Mouse (Mus musculus) midbrain, embryonic 14.5 days (tissue): ENCODE data around the gene Hkdc1. TPM values are rescaled to one million over a fixed set of nuclear protein-coding genes. Genes with fewer than 3 reads are reported as not detected.
A peak's percentile ranks its signal among the peaks of the same experiment; 100 is the strongest.

Experiments used
- ATAC-seq: fragments of 200-750 bp; cut with Nextera tagmentation; 2 replicates; pipeline ENCODE4 v1.8.0; 2017; ENCODE audit warnings: moderate number of reproducible peaks, moderate library complexity; ENCODE audit not compliant: low FRiP score, low TSS enrichment
- DNase-seq: peaks from one replicate; pipeline ENCODE4 v3.0.0-alpha.2; 2015
- H3K27ac ChIP-seq: fragments of 300-500 bp; sonication (generic); replicated peaks from 2 replicates; pipeline ENCODE4 v1.5.1; 2014; ENCODE audit warnings: mild to moderate bottlenecking, low read depth, low read length, moderate library complexity
- H3K27me3 ChIP-seq: fragments of 300-500 bp; sonication (generic); 2 replicates; pipeline ENCODE4 v1.6.1; 2014; ENCODE audit warnings: low read length, control low read depth, mixed read lengths; ENCODE audit not compliant: control insufficient read depth, insufficient read depth
- H3K36me3 ChIP-seq: fragments of 300-500 bp; sonication (generic); 2 replicates; pipeline ENCODE4 v1.6.1; 2014; ENCODE audit warnings: low read length, control low read depth; ENCODE audit not compliant: control insufficient read depth, insufficient read depth
- H3K4me1 ChIP-seq: fragments of 300-500 bp; sonication (generic); 2 replicates; pipeline ENCODE4 v1.6.1; 2014; ENCODE audit warnings: mild to moderate bottlenecking, antibody characterized with exemption, low read length, control low read depth; ENCODE audit not compliant: control insufficient read depth, insufficient read depth
- H3K4me2 ChIP-seq: fragments of 300-500 bp; sonication (generic); 2 replicates; pipeline ENCODE4 v1.6.1; 2014; ENCODE audit warnings: mild to moderate bottlenecking, low read length, moderate library complexity
- H3K4me3 ChIP-seq: fragments of 300-500 bp; sonication (generic); replicated peaks from 2 replicates; pipeline ENCODE4 v1.5.1; 2014; ENCODE audit warnings: low read depth, low read length
- H3K9ac ChIP-seq: fragments of 300-500 bp; sonication (generic); replicated peaks from 2 replicates; pipeline ENCODE4 v1.6.1; 2014; ENCODE audit warnings: mild to moderate bottlenecking, low read length, moderate library complexity
- H3K9me3 ChIP-seq: fragments of 300-500 bp; sonication (generic); 2 replicates; pipeline ENCODE4 v1.6.1; 2016; ENCODE audit warnings: low read length, control low read depth, mixed read lengths; ENCODE audit not compliant: control insufficient read depth
- WGBS: fragments of 180-500 bp; shearing (Covaris S2); extraction: QIAGEN DNeasy Blood & Tissue Kit; methylation state at CpG from one replicate; pipeline ENCODE4 v1.1.7; 2014; 5-methylcytosine and 5-hydroxymethylcytosine counted together
- polyA plus RNA-seq: library from polyadenylated mRNA; unstranded; fragments of >200 nt; fragmentation: Nextera tagmentation; extraction: Ambion mirVana; gene quantifications from 2 replicates; pipeline ENCODE4 v1.2.1, GENCODE M21; 2014

Gene Hkdc1
- polyA plus RNA-seq, 1 experiment from 2014 or later: 0.29 TPM

DNA sequence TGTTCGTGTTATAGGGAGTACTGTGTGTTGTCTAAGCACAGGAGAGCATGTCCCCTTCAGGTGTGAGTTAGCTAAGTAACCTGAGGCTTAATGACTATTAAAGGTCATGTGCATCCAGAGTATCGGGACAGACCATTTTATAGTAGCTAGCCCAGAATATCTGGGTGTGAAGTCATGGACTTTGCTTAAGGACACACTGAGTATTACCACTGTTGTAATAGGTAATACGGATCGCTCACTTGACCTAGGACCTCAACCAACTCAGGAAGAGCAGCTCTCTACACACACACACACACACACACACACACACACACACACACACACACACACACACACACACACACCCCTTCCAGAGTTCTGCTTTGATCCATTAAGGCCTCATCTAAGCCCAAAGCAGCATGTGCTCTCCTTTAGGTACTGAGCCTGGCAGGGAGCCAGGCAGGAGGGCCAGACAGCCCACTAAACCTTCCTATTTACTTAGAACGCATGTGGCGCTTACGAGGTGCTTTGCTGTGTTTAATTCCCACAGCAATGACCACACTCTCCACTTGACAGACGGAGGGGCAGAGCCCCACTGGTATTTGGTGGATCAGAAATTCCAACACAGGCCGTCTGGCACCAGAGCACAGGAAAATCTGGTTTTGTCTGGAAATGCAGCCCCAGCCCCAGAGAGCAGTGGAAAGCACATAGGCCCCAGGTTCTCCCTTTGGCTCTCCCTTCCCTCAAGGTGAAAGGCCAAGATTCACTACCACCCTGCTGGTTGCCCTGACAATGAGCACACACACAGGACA is 3.0 kb upstream of the Hkdc1 start:
- no peaks in the 10 kb centered on the region for H3K27me3 ChIP-seq
- 49% methylated on average over 9 of the region's 9 CpGs for WGBS
- H3K9ac ChIP-seq: no peak overlapping the region
- H3K9me3 ChIP-seq: no peaks in the 10 kb centered on the region
- no peak overlapping the region for H3K27ac ChIP-seq
- no peak for ATAC-seq
- H3K4me3 ChIP-seq: no peak overlapping the region
- H3K4me1 ChIP-seq: no peaks in the 10 kb centered on the region
- DNase-seq: peak; percentile 28
- H3K36me3 ChIP-seq: peaks cover 27% of the 10 kb centered on the region
- H3K4me2 ChIP-seq: no peak overlapping the region

DNA sequence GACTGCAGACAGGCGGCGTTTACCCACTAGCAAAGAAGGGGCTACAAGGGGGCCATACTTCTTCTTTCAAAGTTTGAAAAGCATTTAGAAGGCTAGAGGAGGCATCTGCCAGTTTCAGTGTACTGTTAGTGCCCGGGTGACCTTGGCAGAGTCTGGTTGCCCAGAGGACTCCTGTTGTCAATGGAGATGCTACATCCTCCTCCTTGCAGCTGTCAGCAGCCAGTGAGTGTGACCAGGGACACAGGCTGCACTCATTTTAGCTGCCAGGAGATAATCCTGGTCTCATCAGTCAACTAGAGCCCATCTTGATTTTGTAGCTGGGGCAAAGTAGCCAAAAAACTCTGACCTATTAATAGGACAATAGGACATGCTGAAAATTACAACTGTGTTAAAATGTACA is 1.2 kb downstream of the Hkdc1 start:
- Histone ChIP-seq H3K9ac (no peak overlapping the region), H3K4me1 (no peaks in the 10 kb centered on the region), H3K4me3 (no peak overlapping the region), H3K27ac (no peak overlapping the region), H3K27me3 (no peaks in the 10 kb centered on the region), H3K4me2 (no peak overlapping the region), H3K9me3 (no peaks in the 10 kb centered on the region), H3K36me3 (no peaks in the 10 kb centered on the region)
- DNase-seq: no peak
- ATAC-seq: no peak
- WGBS: 84% methylated on average over 3 of the region's 3 CpGs

DNA sequence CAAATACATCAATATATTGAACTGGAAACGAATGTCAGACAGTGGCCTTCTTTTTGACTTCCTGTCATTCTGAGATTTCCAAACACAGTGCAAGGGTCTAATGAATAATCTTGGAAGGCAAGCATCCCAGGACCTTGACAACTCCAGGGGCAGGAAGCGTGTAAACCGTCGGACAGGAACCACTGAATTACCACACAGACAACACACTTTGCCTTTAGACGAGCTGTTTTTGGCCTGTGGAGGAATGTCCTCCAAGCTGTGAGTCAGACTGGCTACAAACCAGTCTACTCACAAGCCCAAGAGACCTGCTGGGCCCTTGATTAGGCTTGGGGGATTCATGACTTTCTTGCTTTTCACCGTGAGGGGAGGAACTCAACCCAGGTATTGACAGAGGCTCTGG is 1.9 kb downstream of the Hkdc1 start:
- ATAC-seq: no peak
- H3K4me2 ChIP-seq: no peak overlapping the region
- no peaks in the 10 kb centered on the region for H3K4me1 ChIP-seq
- WGBS: 73% methylated on average over 6 of the region's 6 CpGs
- no peaks in the 10 kb centered on the region for H3K36me3 ChIP-seq
- no peak overlapping the region for H3K9ac ChIP-seq
- no peaks in the 10 kb centered on the region for H3K9me3 ChIP-seq
- H3K27ac ChIP-seq: no peak overlapping the region
- no peak overlapping the region for H3K4me3 ChIP-seq
- no peaks in the 10 kb centered on the region for H3K27me3 ChIP-seq
- no peak for DNase-seq

DNA sequence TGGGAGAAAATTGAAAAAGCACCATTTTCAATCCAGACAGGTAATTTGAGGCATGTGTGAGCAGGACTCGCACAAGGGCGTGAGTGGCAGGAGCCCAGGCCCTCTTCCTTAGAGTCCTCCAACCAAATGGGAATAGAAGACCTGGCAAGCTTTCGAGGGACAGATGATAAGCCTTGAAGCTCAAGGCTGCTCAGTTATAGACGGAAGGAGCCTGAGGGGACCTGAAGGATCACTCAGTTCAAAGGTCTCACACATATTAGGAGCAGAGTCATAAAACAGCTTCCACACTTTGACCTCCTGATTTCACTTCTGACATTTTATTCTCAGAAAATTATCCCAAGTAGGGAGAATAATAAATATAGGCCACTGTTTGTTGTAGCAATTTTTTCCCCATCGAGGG is 2.9 kb downstream of the Hkdc1 start:
- 88% methylated on average over 5 of the region's 5 CpGs for WGBS
- H3K27ac ChIP-seq: no peak overlapping the region
- no peak overlapping the region for H3K4me3 ChIP-seq
- no peaks in the 10 kb centered on the region for H3K9me3 ChIP-seq
- no peak for DNase-seq
- no peak overlapping the region for H3K9ac ChIP-seq
- H3K4me2 ChIP-seq: no peak overlapping the region
- ATAC-seq: no peak
- H3K36me3 ChIP-seq: no peaks in the 10 kb centered on the region
- no peaks in the 10 kb centered on the region for H3K4me1 ChIP-seq
- no peaks in the 10 kb centered on the region for H3K27me3 ChIP-seq

DNA sequence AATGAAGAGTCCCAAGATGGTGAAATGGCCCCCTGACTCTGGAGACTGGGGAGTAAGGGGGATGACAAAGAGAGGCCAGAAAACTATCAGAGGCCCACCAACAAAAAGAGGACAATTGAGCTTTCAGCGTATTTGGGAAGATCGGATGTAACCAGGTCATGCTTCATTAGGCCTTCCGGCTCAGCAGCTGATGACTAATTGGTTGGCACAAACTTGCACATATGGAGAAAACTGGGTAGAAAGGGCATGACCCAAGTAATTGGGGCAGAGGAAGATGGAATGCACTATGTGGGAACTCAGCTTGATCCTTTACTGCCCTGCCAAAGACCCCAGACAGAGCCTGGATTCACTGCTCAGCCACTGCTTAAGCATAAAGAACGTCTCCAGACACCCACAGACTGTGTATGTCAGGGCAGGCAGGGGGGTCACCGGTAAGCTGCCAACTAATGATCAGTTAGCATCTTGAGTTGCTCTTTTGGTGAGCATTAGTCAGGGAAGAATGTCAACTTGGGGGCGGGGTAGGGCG is 3.4 kb downstream of the Hkdc1 start:
- DNase-seq: no peak
- Histone ChIP-seq H3K4me1 (no peaks in the 10 kb centered on the region), H3K4me2 (no peak overlapping the region), H3K36me3 (no peaks in the 10 kb centered on the region), H3K27ac (no peak overlapping the region), H3K27me3 (no peaks in the 10 kb centered on the region), H3K9me3 (no peaks in the 10 kb centered on the region), H3K9ac (no peak overlapping the region), H3K4me3 (no peak overlapping the region)
- ATAC-seq: no peak
- WGBS: 65% methylated on average over 7 of the region's 7 CpGs

DNA sequence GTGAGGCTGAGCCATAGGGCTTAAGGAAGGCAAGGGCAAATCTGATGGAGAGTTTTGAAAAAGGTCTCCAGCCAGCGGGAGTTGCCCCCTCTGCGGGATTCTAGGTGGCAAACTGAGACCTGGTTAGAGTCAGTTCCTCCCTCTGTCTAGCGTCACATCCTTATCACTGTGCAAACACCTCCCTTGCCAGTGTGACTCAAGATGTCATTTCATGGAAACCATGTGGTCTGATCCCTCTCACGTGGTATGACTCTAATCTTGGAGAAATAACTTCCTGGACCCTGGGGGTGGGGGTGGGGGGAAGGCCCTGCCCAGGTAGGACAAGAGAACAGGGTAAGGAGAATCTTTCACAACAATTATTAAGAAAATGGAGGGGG is 8.7 kb downstream of the Hkdc1 start:
- H3K4me2 ChIP-seq: no peak overlapping the region
- H3K27me3 ChIP-seq: no peaks in the 10 kb centered on the region
- H3K27ac ChIP-seq: no peak overlapping the region
- no peaks in the 10 kb centered on the region for H3K36me3 ChIP-seq
- H3K9ac ChIP-seq: no peak overlapping the region
- H3K4me1 ChIP-seq: no peaks in the 10 kb centered on the region
- no peak for DNase-seq
- no peaks in the 10 kb centered on the region for H3K9me3 ChIP-seq
- no peak overlapping the region for H3K4me3 ChIP-seq
- 58% methylated on average over 4 of the region's 4 CpGs for WGBS
- ATAC-seq: no peak

DNA sequence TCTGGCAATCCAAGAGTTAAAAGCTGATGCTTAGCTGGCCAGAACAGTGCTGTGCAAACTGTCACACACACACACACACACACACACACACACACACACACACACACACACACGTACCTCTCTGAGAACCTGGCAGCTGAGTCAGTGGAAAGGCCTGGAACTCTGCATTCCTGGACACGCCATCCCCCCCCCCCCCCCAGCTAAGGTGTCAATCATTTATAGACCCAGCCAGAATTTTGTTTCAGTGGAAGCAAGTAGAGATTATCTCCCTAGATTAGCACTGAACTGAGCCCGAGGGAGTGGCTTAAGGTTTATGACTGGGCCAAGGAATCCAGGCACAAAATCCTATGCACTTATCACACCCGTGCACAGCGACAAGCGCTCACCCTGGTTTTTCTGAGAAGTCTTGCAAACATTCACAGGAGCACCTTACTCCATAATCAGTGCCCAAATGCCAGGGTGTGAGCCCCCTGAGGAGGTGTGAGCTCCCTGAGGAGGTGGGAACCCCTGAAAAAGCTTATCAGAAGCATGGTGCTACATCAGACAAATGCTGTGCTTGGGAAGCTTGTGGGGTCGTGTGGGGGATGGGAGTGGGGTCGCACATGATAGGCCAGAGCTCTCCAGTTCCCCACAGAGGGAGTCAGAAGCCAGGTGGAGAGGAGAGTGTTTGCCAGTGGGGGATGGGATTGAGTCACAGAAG is 9.2 kb downstream of the Hkdc1 start:
- DNase-seq (no peak), ATAC-seq (no peak)
- H3K4me2 ChIP-seq: no peak overlapping the region
- no peaks in the 10 kb centered on the region for H3K9me3 ChIP-seq
- H3K9ac ChIP-seq: no peak overlapping the region
- no peak overlapping the region for H3K27ac ChIP-seq
- no peaks in the 10 kb centered on the region for H3K27me3 ChIP-seq
- no peak overlapping the region for H3K4me3 ChIP-seq
- H3K36me3 ChIP-seq: no peaks in the 10 kb centered on the region
- no peaks in the 10 kb centered on the region for H3K4me1 ChIP-seq
- 43% methylated on average over 8 of the region's 8 CpGs for WGBS

DNA sequence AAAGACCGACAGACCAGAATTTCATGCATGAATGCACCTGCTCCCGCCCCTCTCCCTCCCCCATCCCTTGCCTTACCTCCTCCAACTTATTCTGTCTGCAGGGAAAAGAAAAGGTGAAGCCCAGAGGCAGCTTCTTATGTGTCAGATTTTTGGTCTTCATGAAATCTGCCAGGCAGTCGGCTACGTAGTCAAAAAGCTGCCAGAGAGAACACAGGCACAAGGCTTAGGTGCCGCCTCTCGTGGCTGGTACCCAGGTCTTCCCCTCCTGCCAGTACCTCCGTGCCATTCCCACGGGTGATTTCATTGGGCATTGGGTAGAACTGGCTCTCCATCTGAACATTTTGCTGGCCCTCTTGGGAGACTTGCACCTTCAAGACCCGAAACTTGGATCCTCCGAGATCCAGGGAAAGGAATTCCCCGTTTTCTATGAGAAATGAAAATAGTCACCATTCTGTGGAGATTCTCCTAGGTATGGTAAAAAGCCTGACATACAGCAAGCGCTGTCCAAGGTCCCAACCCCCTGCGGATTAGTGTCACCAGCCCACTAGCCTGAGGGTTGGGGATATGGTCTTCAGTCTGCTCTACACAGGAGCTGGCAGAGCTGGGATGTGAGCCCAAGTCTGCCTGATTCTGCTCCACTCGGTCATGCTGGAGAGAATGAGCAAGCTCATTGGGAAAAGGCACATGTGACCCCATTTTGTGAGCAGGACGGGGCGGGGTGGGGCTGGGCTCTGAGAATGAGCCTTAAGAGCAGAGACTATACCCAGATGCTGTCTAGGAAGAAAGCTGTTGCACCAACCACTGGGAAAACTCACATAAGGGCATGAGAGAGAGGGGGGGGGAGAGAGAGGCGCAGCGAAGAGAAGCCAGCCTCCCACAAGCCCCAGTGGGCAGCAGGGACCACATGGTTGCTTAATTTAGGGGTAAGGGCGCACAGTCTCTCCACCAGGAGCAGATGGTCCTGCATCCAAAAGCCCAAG is 10.6 kb downstream of the Hkdc1 start:
- ATAC-seq: no peak
- Histone ChIP-seq H3K9ac (no peak overlapping the region), H3K4me3 (no peak overlapping the region), H3K4me1 (no peaks in the 10 kb centered on the region), H3K27ac (no peak overlapping the region), H3K27me3 (no peaks in the 10 kb centered on the region), H3K9me3 (no peaks in the 10 kb centered on the region), H3K36me3 (no peaks in the 10 kb centered on the region), H3K4me2 (no peak overlapping the region)
- 69% methylated on average over 19 of the region's 19 CpGs for WGBS
- no peak for DNase-seq
